Mouse (Mus musculus) myocyte (in vitro differentiated cells): ENCODE data around the gene Fndc10. TPM values are rescaled to one million over a fixed set of nuclear protein-coding genes. Genes with fewer than 3 reads are reported as not detected.
"Not testable (repeated sequence)": the region's sequence is repeated elsewhere in the genome, so short reads cannot be mapped to it uniquely, and the experiment has no call there.

Source experiments
- H3K27me3 ChIP-seq: one replicate; pipeline ENCODE4 v1.6.1; 2011; ENCODE audit not compliant: control insufficient read depth, insufficient read depth, insufficient read length
- H3K36me3 ChIP-seq: one replicate; pipeline ENCODE4 v1.6.1; 2011; ENCODE audit not compliant: control insufficient read depth, insufficient read depth
- H3K4me2 ChIP-seq: one replicate; pipeline ENCODE4 v1.6.1; 2011; ENCODE audit warnings: low read depth, control low read depth
- H3K4me3 ChIP-seq: one replicate; pipeline ENCODE4 v1.5.1; 2011; ENCODE audit warnings: mild to moderate bottlenecking, control low read depth, moderate library complexity
- H3K79me2 ChIP-seq: one replicate; pipeline ENCODE4 v1.6.1; 2011; ENCODE audit not compliant: control insufficient read depth, insufficient read depth
- H3ac ChIP-seq: one replicate; pipeline ENCODE4 v1.6.1; 2011; ENCODE audit not compliant: control insufficient read depth, insufficient read length
- CEBPB ChIP-seq: IDR thresholded peaks from 2 replicates; pipeline ENCODE4 v1.6.1; 2011; ENCODE audit warnings: mild to moderate bottlenecking, moderate library complexity; ENCODE audit not compliant: poor library complexity, insufficient read depth, severe bottlenecking
- E2F4 ChIP-seq: IDR thresholded peaks from one replicate; pipeline ENCODE4 v1.6.1; 2011; ENCODE audit warnings: mild to moderate bottlenecking, control low read depth, moderate library complexity; ENCODE audit not compliant: insufficient read depth
- MAX ChIP-seq: IDR thresholded peaks from one replicate; pipeline ENCODE4 v1.6.1; 2011; ENCODE audit warnings: low read depth, mild to moderate bottlenecking, control low read depth
- MYOD1 ChIP-seq, 3 experiments: IDR thresholded peaks; one replicate each; pipeline ENCODE4 v1.6.1; 2011; ENCODE audit warnings: control low read depth in 2 of 3, low read depth in 2 of 3, mild to moderate bottlenecking in 2 of 3, moderate library complexity in 1 of 3; ENCODE audit not compliant: insufficient read length in 2 of 3, control insufficient read depth in 1 of 3
- MYOG ChIP-seq, 3 experiments: IDR thresholded peaks; one replicate each; pipeline ENCODE4 v1.6.1; 2011; ENCODE audit warnings: control low read depth in 2 of 3, low read depth in 2 of 3, mild to moderate bottlenecking in 2 of 3; ENCODE audit not compliant: insufficient read length in 2 of 3, control insufficient read depth in 1 of 3, insufficient read depth in 1 of 3
- POLR2A ChIP-seq: IDR thresholded peaks from one replicate; pipeline ENCODE4 v1.6.1; 2011; ENCODE audit warnings: low read depth, mild to moderate bottlenecking, control low read depth, moderate library complexity; ENCODE audit not compliant: insufficient read length
- POLR2AphosphoS2 ChIP-seq: IDR thresholded peaks from one replicate; pipeline ENCODE4 v1.6.1; 2011; ENCODE audit warnings: low read depth, control low read depth; ENCODE audit not compliant: insufficient read length
- REST ChIP-seq: IDR thresholded peaks from one replicate; pipeline ENCODE4 v1.6.1; 2011; ENCODE audit warnings: mild to moderate bottlenecking, control low read depth, moderate library complexity; ENCODE audit not compliant: insufficient read depth, insufficient read length
- SRF ChIP-seq: IDR thresholded peaks from one replicate; pipeline ENCODE4 v1.6.1; 2011; ENCODE audit warnings: low read depth; ENCODE audit not compliant: control insufficient read depth, insufficient read length
- TCF12 ChIP-seq: IDR thresholded peaks from one replicate; pipeline ENCODE4 v1.6.1; 2011; ENCODE audit warnings: mild to moderate bottlenecking, control low read depth; ENCODE audit not compliant: poor library complexity, insufficient read depth, severe bottlenecking
- TCF3 ChIP-seq: IDR thresholded peaks from one replicate; pipeline ENCODE4 v1.6.1; 2011; ENCODE audit warnings: low read depth, control low read depth; ENCODE audit not compliant: insufficient read length
- USF1 ChIP-seq: IDR thresholded peaks from one replicate; pipeline ENCODE4 v1.6.1; 2011; ENCODE audit warnings: low read depth, mild to moderate bottlenecking, control low read depth, moderate library complexity
- polyA plus RNA-seq: library from polyadenylated mRNA; unstranded; fragments of >200 nt; fragmentation: generic; extraction: Trizol; gene quantifications from one replicate; pipeline ENCODE4 v1.2.1, GENCODE M21; 2012; ENCODE audit warnings: missing spikeins

Gene Fndc10
- polyA plus RNA-seq, 1 experiment = 8.3 TPM

GRCm38 (mm10) chr4:155675991-155676390, 18.2 kb upstream of the Fndc10 start:
- no peak for TF ChIP-seq MYOG (IDR thresholded peaks at IDR 0.05; ENCODE audit: control insufficient read depth in 1 of 3, insufficient read depth in 1 of 3, insufficient read length in 2 of 3, low read depth in 2 of 3)
- TF ChIP-seq MAX = no peak
- TF ChIP-seq POLR2AphosphoS2 = no peak
- no peak for TF ChIP-seq SRF
- TF ChIP-seq TCF12 = no peak
- TF ChIP-seq E2F4 = no peak
- no peak for TF ChIP-seq CEBPB
- no peak for TF ChIP-seq TCF3
- TF ChIP-seq REST = no peak
- TF ChIP-seq USF1 = no peak
- no peak for TF ChIP-seq MYOD1 (IDR thresholded peaks at IDR 0.05; ENCODE audit: control insufficient read depth in 1 of 3, insufficient read length in 2 of 3, low read depth in 2 of 3)
- no peak for TF ChIP-seq POLR2A
- H3K27me3 ChIP-seq = no peaks in the 10 kb centered on the region
- no peak overlapping the region for H3K4me3 ChIP-seq
- no peaks in the 10 kb centered on the region for H3K36me3 ChIP-seq
- H3ac ChIP-seq = no peak overlapping the region
- H3K79me2 ChIP-seq = no peaks in the 10 kb centered on the region
- no peak overlapping the region for H3K4me2 ChIP-seq

- not testable (repeated sequence) for H3ac ChIP-seq, H3K4me2 ChIP-seq, H3K79me2 ChIP-seq, H3K36me3 ChIP-seq, H3K4me3 ChIP-seq
- peaks cover 15% of the 10 kb centered on the region for H3K27me3 ChIP-seq
These were observed 10.4 kb upstream of the Fndc10 start for GRCm38 (mm10) chr4:155683670-155684277.

- H3K79me2 ChIP-seq, H3K4me2 ChIP-seq, H3K4me3 ChIP-seq, H3ac ChIP-seq, H3K36me3 ChIP-seq: not testable (repeated sequence)
- H3K27me3 ChIP-seq = peaks cover 15% of the 10 kb centered on the region
These were observed 6.4 kb upstream of the Fndc10 start for GRCm38 (mm10) chr4:155687764-155688163.

- Histone ChIP-seq H3K4me2 (no peak overlapping the region), H3K79me2 (no peaks in the 10 kb centered on the region), H3K36me3 (no peaks in the 10 kb centered on the region), H3ac (no peak overlapping the region), H3K4me3 (no peak overlapping the region), H3K27me3 (peaks cover 9% of the 10 kb centered on the region)
- no peak for TF ChIP-seq REST
- TF ChIP-seq USF1 = no peak
These were observed 3.4 kb upstream of the Fndc10 start for GRCm38 (mm10) chr4:155690571-155691375.

GRCm38 (mm10) chr4:155692421-155692820, 1.7 kb upstream of the Fndc10 start:
- H3K27me3 ChIP-seq = no peaks in the 10 kb centered on the region
- no peaks in the 10 kb centered on the region for H3K79me2 ChIP-seq
- no peak for TF ChIP-seq TCF3
- no peak for TF ChIP-seq MYOG (IDR thresholded peaks at IDR 0.05; ENCODE audit: control insufficient read depth in 1 of 3, insufficient read depth in 1 of 3, insufficient read length in 2 of 3, low read depth in 2 of 3)
- TF ChIP-seq SRF = no peak
- TF ChIP-seq TCF12 = no peak
- TF ChIP-seq POLR2A = no peak
- no peak for TF ChIP-seq REST
- no peak for TF ChIP-seq E2F4
- TF ChIP-seq MAX = no peak
- no peak for TF ChIP-seq CEBPB
- TF ChIP-seq USF1 = no peak
- TF ChIP-seq MYOD1 (IDR thresholded peaks at IDR 0.05; ENCODE audit: control insufficient read depth in 1 of 3, insufficient read length in 2 of 3, low read depth in 2 of 3) = no peak
- TF ChIP-seq POLR2AphosphoS2 = no peak
- H3ac ChIP-seq = no peak overlapping the region
- H3K36me3 ChIP-seq = no peaks in the 10 kb centered on the region
- no peak overlapping the region for H3K4me2 ChIP-seq
- H3K4me3 ChIP-seq = no peak overlapping the region
